Mouse (Mus musculus): ENCODE measurements around the gene Tagln2.

The Tagln2 gene

DNA sequence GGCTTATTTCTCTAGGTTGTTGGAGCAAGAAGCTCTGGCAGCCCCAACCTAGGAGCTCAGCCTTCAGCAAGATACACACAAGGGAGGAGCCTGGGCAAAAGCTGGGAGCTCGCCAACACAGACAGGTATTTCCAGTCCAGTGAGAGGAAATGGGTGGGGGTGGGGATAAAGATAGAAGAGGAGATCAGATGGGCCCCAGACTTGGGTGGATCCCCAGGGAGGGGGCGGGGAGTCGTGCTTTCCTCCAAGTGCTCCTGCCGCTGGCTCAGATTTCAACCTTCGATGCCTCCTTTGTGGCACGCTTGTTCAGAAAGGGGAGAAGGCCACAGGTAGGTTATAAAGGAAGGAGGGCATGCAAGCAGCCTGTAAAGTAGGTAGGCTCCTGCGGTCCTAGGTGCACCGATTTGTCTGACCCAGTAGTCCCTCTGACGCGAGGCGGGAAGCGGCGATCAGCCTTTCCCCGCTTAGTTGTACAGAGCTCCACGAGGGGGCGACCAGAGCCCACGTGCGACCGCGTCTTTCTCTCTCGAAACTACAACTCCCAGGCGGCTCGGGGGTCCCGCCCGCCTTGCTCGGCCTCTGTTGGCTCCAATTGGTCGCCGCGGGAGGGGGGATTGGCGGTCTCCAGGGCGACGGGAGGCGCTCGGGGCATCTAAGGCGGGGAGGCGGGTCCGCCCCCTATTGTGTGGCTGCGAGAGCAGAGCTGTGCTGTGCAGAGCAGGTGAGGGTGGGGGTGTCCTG, 18.1 kb upstream of the Tagln2 start, which contains the start of gene Igsf9:
Gene Igsf9, plus strand, starts transcription at position 249 of the 741 bp plus-strand sequence.
- peak; percentile 83 for DNase-seq

DNA sequence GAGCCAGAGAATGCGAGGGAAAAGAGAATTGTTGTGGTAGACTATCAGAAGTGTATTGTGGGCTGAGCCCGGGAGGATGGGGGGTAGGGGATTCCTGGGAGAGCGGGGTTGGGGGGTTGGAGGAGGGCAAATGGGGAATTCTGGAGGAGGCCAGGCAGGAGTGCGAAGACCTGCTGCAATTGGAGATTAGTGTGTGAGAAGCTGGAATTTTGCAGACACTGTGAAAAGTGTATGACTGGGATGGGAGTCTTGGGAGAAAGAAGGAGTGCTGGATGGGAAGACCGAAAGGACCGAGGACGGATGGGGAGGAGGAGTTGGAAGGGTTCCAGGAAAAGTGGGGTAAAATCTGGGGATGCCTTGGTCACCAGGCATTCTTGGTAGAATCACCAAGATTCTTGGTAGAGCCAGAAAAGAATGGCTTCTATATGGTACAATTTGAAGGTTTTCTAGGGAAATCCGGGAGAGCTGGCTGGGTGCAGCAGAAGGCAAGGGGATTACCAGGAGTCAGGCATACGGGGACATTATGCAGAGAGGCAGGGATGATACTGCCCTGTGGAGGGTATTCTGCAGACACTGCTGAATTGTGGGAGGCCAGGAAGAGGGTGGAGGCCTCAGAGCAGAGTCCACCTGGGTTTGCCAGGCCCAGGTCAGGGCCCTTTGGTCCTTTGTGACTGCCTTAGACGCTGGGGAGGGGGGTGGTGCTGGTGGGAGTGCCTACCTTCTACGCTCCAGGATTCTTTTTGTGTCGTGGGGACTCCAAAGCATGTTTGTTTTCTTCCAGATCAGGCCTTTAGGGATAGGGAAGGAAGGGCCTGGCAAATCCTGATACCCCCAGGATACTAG, 17.1 kb upstream of the Tagln2 start:
- DNase-seq: no peak

DNA sequence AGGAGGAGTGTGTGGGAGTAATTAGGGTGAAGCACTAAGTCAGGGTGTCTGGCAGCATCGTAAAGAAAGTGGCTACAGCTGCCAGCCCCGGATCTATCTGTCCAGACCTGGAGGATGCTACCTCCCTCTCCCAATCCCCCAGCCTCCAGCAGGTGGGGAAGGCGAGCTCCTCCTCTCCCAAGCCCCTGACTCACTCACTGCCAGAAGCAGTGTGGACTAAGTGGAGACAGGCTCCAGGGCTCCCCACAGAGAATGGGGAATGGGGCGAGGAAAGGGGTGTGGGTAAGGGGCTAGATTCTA, 16.5 kb upstream of the Tagln2 start:
- no peak for DNase-seq

DNA sequence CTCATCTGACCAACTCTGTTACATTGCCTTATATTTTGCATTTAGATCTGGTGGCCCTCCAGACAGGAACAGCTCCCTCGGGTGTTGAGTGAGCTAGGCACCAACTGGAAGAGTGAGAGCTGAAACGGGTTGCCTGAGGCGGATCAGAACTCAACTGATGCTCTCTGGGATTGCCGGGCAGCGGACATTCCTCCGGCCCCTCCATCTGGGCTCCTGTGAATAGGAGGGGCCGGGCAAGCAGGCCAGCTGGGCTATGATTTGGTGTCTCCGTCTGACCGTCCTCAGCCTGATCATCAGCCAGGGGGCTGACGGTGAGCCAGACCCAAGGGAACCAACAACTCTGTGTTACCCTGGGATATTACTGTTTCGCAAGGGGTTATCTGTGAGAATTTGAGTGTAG, 15.6 kb upstream of the Tagln2 start:
- no peak for DNase-seq

DNA sequence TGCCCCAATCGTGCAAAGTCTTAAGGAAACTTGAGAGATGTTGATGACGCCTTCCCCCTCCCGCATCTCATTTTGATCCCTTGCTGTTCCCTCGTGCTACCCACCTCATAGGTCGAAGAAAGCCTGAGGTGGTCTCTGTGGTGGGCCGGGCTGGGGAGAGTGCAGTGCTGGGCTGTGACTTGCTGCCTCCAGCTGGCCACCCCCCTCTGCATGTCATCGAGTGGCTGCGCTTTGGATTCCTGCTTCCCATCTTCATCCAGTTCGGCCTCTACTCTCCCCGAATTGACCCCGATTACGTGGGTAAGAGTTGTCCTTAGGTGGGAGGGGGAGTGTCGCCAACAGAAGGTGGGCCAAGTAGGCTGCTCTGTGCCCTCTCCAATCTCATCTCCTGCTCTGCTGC, 15.2 kb upstream of the Tagln2 start:
- DNase-seq: no peak

DNA sequence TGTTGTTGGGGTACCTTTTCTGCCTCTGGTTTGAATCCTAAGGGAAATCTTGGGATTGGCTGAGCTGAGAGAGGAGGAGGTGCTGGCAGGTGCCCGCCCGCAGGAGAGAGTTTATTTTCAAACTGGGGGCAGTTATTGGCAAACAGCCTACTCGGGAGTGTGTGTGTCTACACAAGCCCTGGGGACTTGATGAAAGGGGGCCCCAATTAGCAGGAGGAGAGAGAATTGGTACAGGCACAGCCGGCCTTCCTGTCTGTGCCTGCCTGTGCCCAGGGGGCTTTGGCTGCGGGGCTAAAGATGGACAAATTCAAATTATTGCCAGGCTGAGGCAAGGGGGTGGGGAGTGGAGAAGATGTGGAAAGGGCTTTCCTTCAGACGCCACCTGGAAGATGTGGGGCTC, 14.0 kb upstream of the Tagln2 start:
- DNase-seq: no peak

DNA sequence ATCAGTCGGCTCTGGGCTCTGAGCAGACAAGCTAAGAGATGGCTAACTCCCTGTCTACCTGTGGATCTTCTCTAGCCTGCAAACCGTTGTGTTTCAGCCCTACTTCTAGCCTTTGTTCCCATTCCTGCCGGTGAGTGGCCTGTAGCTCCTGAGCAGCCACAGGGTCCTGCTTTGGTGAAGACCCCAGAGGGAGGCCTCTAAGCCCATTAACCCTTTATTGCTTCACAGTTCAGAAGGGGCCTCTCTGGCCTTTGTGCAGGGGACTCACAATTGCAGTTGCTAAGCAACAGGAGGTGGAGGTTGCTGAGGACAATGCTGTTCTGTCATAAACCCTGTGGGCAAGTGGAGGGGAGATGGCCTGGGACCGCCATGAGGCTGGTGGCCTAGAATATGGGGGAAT, 13.6 kb upstream of the Tagln2 start:
- DNase-seq: no peak

DNA sequence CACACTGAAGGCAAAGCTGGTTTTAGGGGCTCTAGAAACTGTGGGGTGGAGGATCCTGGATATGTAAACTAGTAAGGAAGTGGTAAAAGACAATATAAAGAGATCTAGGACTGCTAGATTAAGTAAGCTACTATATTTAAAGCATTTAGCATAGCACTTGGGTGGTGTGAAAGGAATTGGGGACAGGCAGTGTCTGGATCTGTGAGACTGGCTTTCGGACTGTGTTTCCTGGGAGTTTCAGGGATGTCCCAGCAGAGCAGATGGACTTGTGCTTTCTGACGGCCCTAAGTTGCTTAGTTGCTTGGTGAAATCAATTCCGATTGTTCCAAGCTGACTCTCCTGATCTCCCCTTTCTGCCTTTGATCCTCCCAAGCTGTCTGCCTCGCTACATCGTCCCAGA, 13.2 kb upstream of the Tagln2 start:
- DNase-seq: no peak

DNA sequence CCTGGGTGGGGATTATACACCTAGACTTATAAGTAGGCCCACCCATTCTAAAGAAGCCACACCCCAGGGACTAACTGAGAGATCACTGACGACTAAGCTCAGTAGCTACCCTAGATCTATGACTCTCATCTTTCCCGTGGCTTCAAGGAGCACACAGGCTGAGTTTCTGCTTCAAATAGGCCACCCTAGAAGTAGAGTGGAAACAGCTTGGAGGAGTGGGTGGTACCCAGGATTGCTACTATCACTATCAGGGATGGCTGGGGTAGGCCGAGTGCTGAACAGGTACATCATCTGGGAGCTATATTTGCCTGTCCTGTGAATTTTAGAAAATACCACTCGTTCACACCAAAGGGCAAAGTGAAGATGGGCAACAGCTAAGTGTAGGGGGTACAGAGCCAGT, 12.0 kb upstream of the Tagln2 start:
- no peak for DNase-seq

DNA sequence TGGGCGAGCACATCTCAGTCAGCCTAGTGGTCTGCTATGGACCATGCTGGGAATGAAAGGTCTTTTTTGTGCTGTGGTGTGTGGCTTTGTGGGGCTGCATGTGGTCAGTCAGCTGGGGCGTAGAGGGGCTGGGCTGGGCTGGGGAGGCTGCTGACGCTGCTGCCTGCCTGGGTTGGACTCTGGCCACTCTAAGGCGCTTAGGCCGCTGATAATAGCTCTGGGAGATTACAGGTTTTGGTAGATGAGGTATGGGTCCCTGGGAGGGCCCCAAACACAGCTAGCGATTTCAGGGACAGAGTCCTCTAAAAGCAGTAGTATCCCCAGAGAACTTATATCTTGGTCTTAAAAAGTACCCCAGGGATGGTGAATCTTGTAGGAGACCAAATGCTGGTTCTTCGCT, 11.0 kb upstream of the Tagln2 start:
- DNase-seq: no peak

DNA sequence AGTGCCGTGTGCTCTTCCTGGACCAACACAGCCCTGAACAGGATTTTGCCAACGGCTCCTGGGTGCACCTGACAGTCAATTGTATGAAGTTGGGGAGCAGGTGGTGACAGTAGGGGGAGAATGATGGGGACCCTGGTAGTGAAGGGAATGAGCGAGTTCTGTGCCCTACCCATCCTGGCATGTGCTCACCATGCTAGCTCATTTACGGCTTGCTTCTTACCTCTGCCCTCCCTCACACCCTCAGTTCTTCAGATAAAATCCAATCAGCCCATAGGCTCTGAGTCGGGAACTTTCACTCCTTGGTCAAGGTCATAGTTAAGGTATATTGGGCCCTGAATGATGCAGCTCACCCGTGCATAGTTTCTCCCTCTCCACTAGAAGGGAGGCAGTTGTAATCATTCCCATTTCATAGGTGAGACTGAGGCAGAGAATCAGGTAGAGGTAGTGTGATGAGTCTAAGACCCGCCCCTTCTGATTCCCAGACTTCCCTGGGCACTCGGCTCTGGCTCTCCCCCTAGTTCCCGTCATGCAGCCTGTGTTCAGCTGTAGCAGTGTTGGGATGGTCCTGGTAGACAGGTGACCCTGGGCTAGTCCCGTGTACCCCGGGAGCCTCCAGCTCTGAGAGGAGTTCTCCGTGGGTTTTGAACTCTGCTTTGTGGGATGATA, 10.1 kb upstream of the Tagln2 start:
- DNase-seq: no peak

DNA sequence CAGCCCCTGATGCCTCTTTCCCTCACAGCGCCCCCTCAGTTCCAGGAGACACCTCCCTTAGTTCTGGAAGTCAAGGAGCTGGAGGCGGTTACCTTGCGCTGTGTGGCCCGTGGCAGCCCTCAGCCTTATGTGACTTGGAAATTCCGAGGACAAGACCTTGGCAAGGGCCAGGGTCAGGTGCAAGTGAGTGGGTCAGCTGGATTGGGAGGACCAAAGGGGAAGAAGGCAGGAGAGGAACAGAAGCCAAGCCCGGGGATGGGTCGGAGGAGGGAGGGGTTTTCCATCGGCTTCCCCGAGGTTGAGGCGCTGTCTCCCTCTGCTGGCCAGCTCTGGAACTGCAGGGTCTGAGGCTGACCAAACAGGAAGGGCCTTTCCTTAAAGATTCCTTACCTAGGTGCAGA, 9.6 kb upstream of the Tagln2 start:
- DNase-seq: peak; percentile 80

DNA sequence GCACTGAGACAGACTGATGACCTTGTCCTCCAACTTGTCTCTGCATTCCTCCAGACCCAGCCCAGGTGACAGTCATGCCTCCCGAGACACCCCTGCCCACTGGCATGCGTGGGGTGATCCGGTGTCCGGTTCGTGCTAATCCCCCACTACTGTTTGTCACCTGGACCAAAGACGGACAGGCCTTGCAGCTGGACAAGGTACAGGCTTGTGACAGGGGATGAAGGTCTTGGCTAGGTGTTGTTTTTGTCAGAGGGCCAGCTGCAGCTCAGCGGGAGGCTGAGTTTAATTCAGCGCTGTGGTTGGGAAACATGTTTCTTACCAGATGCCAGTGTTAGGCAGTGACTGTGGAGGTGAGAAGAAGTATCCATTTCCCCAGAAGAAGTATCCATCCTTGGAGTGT, 7.8 kb upstream of the Tagln2 start:
- DNase-seq: no peak

DNA sequence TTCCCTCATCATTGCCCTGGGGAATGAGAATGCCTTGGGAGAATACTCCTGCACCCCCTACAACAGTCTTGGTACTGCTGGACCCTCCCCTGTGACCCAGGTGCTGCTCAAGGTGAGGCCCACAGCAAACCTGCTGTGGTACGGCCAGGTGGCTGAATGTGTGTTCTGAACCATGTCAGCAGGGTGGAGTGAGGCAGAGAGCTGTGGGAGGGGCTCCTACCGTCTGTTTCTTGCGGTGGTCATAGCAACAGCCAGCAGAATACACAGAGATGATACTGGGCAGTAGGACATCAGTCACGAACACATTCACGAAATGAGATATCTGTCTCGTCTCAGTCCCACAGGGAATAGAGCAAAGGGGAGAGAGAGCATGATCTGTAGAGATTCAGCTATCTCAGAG, 6.3 kb upstream of the Tagln2 start:
- no peak for DNase-seq

DNA sequence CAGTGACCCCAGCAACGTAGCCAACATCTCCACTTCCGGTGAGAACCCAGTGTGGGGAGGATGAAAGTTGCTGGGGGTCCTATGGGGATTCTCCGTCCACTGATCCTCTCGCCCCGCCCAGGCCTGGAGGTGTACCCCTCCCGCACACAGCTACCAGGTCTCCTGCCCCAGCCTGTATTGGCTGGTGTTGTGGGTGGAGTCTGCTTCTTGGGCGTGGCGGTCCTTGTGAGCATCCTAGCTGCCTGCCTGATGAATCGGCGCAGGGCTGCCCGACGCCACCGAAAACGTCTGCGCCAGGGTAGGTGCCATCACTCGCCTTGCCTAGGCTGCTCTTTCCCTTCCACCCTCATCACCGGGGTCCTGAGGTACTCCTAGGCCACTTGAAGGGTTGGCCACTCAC, 3.8 kb upstream of the Tagln2 start:
- no peak for DNase-seq

DNA sequence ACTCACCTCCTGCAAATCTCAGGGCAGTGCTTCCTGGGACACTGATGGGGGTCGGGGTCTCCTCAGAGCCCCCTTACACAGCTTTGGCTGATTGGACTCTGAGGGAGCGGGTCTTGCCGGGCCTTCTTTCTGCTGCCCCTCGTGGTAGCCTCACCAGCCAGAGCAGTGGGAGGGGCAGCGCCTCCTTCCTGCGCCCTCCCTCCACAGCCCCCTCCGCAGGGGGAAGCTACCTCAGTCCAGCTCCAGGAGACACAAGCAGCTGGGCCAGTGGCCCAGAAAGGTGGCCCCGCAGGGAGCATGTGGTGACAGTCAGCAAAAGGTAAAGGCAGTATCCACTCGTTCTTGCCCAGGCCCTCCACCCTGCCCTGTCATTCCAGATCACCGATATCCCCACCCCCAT, 2.4 kb upstream of the Tagln2 start:
- no peak for DNase-seq

DNA sequence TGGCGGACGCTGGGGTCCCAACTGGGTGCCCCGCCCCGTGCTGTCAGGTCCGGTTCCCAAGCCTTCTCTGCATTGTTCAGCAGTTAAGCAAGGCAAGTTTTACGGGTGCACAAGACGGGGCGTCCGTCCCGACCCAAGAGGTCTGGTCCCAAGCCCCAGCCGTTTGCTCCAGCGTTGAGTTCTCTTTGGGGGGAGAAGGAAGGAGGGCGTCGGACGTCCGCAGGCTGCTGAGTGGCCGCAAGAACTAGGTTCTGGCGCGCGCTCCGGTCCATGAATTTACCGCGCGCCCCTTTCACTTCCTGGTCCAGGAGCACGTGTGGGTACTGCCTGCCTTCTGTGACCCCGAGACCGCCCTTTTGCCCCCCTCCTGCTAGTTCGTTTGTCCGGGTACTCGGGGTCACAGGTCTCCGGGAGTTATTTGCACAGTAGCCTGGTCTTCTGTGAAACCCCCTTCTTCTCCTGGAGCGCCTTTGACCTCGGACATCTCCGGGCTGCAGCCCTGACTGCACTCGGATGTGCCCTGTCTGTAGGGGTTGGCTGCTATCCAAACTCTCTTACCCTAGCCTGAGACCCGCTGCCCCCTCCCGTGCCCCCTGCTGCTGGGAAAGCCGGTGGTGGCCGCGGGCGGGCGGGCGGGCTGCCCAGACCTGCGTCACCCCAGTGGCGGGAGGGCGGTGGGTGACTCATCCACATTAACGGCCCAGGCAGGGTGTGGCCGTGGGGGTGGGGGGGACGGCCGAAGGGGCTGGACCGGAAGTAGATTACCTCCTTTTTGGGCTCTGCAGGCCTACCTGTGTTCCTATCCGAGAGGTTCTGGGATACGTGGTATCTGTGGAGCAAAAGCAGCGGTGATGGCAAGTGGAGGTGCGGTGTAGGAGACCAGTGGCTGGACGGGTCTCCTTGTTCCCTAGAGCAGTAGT, 864 bp downstream of the Tagln2 start:
- peak; percentile 69 for DNase-seq

DNA sequence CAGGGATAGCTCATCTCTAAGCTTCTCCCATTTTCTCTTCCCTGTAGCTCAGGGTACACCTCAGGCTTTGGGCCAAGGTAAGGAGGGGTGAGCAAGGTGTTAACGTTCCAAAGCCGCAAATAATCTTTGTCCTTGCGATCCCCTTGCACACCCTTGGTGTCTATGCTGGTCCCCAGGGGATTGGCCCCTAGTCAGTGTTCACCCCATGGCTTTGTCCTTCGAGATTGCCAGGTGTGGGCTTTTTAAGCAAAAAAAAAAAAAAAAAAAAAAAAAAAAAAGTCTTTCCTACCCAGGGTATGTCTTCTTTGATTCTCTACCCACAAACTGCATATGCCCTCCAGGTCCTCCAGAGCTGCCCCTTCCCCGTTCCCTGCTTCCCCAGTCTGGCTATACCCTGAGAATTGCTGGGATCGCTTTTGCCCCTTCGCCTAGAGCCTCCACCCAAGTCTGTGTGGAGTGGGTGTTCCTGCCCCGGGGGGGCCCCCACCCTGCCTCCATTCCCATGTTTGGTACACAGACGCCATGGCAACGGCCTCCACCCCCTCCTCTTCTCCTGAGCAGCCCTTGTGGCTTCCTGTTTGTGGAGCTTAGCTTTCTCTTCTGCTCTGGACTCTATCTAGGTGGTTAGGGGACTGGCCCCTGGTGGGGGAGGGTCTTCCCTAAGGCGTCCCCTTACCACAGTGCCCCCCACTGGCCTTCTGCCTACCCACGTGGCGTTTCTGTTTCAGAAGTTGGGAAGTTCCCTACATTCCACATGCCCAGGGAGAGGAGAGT, 1.7 kb downstream of the Tagln2 start:
- DNase-seq: peak; percentile 48

DNA sequence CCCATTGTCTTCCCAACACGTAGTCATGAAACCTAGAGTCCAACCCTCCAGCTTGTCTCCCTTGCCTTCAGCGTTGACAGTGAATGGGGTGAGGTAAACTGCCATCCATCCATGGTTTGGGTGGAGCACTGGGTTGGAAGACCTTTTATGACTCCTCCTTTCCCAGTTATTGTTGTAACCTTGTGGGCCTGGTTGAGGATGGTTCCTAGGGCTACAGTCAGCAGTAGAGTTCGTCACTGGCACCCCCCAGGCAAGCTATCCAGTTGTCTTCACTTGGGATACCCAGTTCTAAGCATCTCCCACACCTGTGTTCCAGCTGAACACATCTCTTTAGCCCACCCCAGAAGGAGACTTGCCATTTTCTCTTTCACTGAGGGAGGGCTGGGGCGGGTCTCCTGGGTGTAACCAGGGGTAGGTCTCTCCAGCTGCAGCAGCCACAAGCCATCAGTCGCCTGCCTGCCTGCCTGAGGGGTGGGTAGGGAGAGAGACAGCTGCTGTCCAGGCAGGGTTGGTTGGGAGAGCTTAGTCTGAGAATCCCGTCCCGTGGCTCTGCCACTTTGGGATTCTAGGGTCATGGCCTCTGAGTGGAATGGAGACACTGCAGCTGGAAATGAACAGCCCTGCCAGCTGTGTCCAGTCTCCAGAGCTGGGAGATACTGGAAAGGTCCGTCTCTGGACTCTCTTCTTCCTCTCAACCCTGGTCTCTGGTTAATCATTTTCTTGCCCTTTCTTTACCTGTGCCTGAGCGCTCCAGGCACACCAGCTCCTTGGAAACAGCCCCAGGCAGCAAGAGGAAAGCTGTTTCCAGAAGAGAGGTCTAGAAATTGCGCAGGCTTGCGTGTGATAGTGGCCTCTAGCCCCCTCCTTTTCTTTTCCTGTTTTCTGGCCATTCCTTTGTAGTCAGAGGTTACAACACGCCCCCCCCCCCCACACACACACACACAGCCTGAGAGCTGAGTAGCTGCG, 2.6 kb downstream of the Tagln2 start:
- DNase-seq: peak; percentile 25

DNA sequence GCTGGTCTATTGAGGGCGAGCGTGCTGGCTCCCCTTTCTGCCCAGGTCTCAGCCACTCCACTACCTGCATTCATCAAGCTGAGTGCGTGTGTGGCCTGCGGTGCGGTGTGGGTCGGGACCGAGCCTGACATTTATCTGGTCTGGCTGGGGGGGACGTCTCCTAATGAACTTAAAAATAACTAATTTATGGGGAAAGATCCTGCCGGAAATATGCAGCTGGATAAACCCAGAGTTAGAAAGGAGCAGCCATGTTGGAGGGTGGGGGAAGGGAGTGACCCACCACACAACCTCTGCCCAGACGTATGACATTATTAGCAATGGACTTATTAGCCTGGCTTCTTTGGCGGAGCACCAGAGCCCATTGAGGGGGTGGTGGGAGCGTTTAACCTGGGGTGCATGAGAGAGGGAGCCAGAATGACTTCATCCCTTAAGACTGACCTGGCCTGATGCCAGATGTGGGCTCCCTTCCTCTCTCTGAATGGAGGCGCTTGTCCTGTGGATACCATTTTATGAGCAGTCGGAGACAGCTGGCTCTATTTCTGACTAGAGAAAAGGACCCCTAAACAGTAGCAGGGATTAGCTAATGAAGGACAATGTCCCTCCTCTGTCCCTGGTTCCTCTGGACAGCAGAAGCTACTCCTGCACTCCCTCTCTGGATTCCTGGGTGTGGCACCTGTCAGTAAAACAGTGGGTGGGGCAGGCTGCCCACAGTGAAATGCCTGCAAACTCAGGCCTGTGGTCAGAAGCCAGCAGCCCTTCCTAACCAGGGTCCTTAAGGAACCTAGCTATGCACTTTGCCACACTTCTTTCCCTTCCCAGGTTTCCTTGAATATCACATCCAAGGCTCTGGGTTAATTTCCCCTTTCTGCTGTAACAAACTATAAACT, 3.5 kb downstream of the Tagln2 start:
- DNase-seq: peak; percentile 26
